ENCODE assay signal across 20 mouse cellular contexts in genomic region chr4:42680374-42681356, GRCm38 (mm10). TPM values are rescaled to one million over a fixed set of nuclear protein-coding genes. Genes with fewer than 3 reads are reported as not detected.
DNase-seq lines count a peak whose midpoint lies in the region; ATAC-seq and TF ChIP-seq lines count a peak whose summit lies in the region.
"Not testable (repeated sequence)": the region's sequence is repeated elsewhere in the genome, so short reads cannot be mapped to it uniquely, and the experiment has no call there.
"Had no signal": no experiment of that assay in that cellular context is flagged by ENCODE, and none has a peak within 500 bp of the region (broad histone marks: within the 10 kb centered on the region; RNA-seq: fewer than 3 reads in every experiment).

No protein-coding gene starts in this region.

- H3K36me3 ChIP-seq in forebrain, embryonic 14.5 days (ENCODE audit: control insufficient read depth, insufficient read depth, low read length); hindbrain, embryonic 13.5 days; hindbrain, postnatal 0 days (ENCODE audit: insufficient read depth, low read length); midbrain, embryonic 12.5 days; midbrain, embryonic 16.5 days (ENCODE audit: control insufficient read depth, insufficient read depth, low read length); neural tube, embryonic 14.5 days (ENCODE audit: control insufficient read depth, insufficient read depth, low read length): not testable (repeated sequence)

- H3K4me2 ChIP-seq in forebrain, embryonic 14.5 days (ENCODE audit: low read length); hindbrain, embryonic 13.5 days; hindbrain, postnatal 0 days (ENCODE audit: low read depth, low read length); midbrain, embryonic 12.5 days (replicated peaks); midbrain, embryonic 16.5 days (ENCODE audit: low read length); neural tube, embryonic 14.5 days (ENCODE audit: low read depth, low read length): not testable (repeated sequence)

- not testable (repeated sequence) for H3K9ac ChIP-seq in forebrain, embryonic 14.5 days (ENCODE audit: low read length); hindbrain, embryonic 13.5 days; hindbrain, postnatal 0 days (replicated peaks; ENCODE audit: low read length); midbrain, embryonic 12.5 days (replicated peaks); midbrain, embryonic 16.5 days (ENCODE audit: low read depth, low read length); neural tube, embryonic 14.5 days (replicated peaks; ENCODE audit: low read depth, low read length)

- not testable (repeated sequence) for H3K27me3 ChIP-seq in forebrain, embryonic 14.5 days (replicated peaks; ENCODE audit: control insufficient read depth, insufficient read depth, low read length); hindbrain, embryonic 13.5 days; hindbrain, postnatal 0 days (ENCODE audit: insufficient read depth, low read length); midbrain, embryonic 12.5 days; midbrain, embryonic 16.5 days (ENCODE audit: control insufficient read depth, insufficient read depth, low read depth, low read length); neural tube, embryonic 14.5 days (ENCODE audit: control insufficient read depth, insufficient read depth, low read length)

- not testable (repeated sequence) for H3K4me1 ChIP-seq in forebrain, embryonic 14.5 days (ENCODE audit: control insufficient read depth, insufficient read depth, low read length); hindbrain, embryonic 13.5 days (replicated peaks); hindbrain, postnatal 0 days (ENCODE audit: insufficient read depth, low read length); midbrain, embryonic 12.5 days; midbrain, embryonic 16.5 days (ENCODE audit: control insufficient read depth, insufficient read depth, low read length); neural tube, embryonic 14.5 days (ENCODE audit: control insufficient read depth, insufficient read depth, low read length)

- not testable (repeated sequence) for TF ChIP-seq CTCF in hindbrain, postnatal 0 days (IDR thresholded peaks at IDR 0.05; ENCODE audit: low read depth)

- ATAC-seq in forebrain, embryonic 14.5 days, result peak; percentile 60
- ATAC-seq in frontal cortex, adult (ENCODE audit: low TSS enrichment), result peak; percentile 38; the same call in 1 of the 2 replicates
- peak; percentile 63; the same call in 1 of the 2 replicates for ATAC-seq in hindbrain, embryonic 13.5 days (ENCODE audit: low FRiP score)
- peak; percentile 53; the same call in 1 of the 2 replicates for ATAC-seq in hindbrain, postnatal 0 days
- peak; percentile 65; the same call in 1 of the 2 replicates for ATAC-seq in midbrain, embryonic 12.5 days (ENCODE audit: low FRiP score, low read depth)
- ATAC-seq in midbrain, embryonic 16.5 days, result peak; percentile 45; the same call in 1 of the 2 replicates
- ATAC-seq in neural tube, embryonic 14.5 days (ENCODE audit: low read depth), result peak; percentile 63; the same call in 1 of the 2 replicates

- H3K4me3 ChIP-seq in forebrain, embryonic 14.5 days (ENCODE audit: low read depth, low read length); hindbrain, embryonic 13.5 days; hindbrain, postnatal 0 days (ENCODE audit: low read length); midbrain, embryonic 12.5 days; midbrain, embryonic 16.5 days (ENCODE audit: low read depth, low read length); neural tube, embryonic 14.5 days (ENCODE audit: low read depth, low read length): not testable (repeated sequence)

- DNase-seq in forebrain, embryonic 14.5 days (ENCODE audit: low spot score); hindbrain, postnatal 0 days (ENCODE audit: low spot score): not testable (repeated sequence)

- WGBS in forebrain, embryonic 14.5 days, result no CpG with 5 or more reads among the region's 32 CpGs
- WGBS in hindbrain, embryonic 13.5 days, result no CpG with 5 or more reads among the region's 32 CpGs
- WGBS in hindbrain, postnatal 0 days, result no CpG with 5 or more reads among the region's 32 CpGs
- no CpG with 5 or more reads among the region's 32 CpGs for WGBS in midbrain, embryonic 12.5 days
- no CpG with 5 or more reads among the region's 32 CpGs for WGBS in midbrain, embryonic 16.5 days
- WGBS in neural tube, embryonic 14.5 days, result no CpG with 5 or more reads among the region's 32 CpGs

- H3K9me3 ChIP-seq in forebrain, embryonic 14.5 days (replicated peaks; ENCODE audit: control insufficient read depth, low read length); hindbrain, embryonic 13.5 days; hindbrain, postnatal 0 days (ENCODE audit: low read length); midbrain, embryonic 12.5 days; midbrain, embryonic 16.5 days (replicated peaks; ENCODE audit: control insufficient read depth, low read length, poor library complexity, severe bottlenecking); neural tube, embryonic 14.5 days (ENCODE audit: control insufficient read depth, low read length): not testable (repeated sequence)

- not testable (repeated sequence) for H3K27ac ChIP-seq in forebrain, embryonic 14.5 days (ENCODE audit: low read depth, low read length); hindbrain, embryonic 13.5 days; hindbrain, postnatal 0 days; midbrain, embryonic 12.5 days (replicated peaks); midbrain, embryonic 16.5 days (ENCODE audit: low read length); neural tube, embryonic 14.5 days (ENCODE audit: low read depth, low read length)

RNA-seq across cellular contexts. Expression of gene Il11ra2, which starts 19.0 kb away (rescaled TPM):
- polyA plus RNA-seq in forebrain, embryonic 14.5 days (2014; fragmentation: Nextera tagmentation; extraction: Ambion mirVana), result not detected in 2 replicates
- polyA plus RNA-seq in hindbrain, embryonic 13.5 days (2015; fragmentation: Nextera tagmentation; extraction: Ambion mirVana), result not detected in 2 replicates
- total RNA-seq in hindbrain, postnatal 0 days (2014; rRNA removed), result not detected in 2 replicates
- not detected in 2 replicates for polyA plus RNA-seq in hindbrain, postnatal 0 days (2015; fragmentation: Nextera tagmentation; extraction: Ambion mirVana)
- polyA plus RNA-seq in midbrain, embryonic 12.5 days (2016; fragmentation: Nextera tagmentation; extraction: Ambion mirVana), result not detected in 2 replicates
- not detected in 2 replicates for polyA plus RNA-seq in midbrain, embryonic 16.5 days (2015; fragmentation: Nextera tagmentation; extraction: Ambion mirVana)
- not detected in 2 replicates for polyA plus RNA-seq in neural tube, embryonic 14.5 days (2014; fragmentation: Nextera tagmentation; extraction: Ambion mirVana)
- total RNA-seq: adrenal gland, adult 2 months; adrenal gland, postnatal 25 days; ES-E14; gastrocnemius, postnatal 10 days; gastrocnemius, postnatal 4 days; heart, postnatal 14 days; hematopoietic stem cell, adult 5-6 weeks had no signal
- polyA plus RNA-seq: embryonic facial prominence, embryonic 13.5 days; heart, embryonic 11.5 days; heart, embryonic 15.5 days; inflammation-experienced regulatory T-cells, adult 6 months had no signal

RNA-seq across cellular contexts. Expression of gene Ccl27b, which starts 25.6 kb away (rescaled TPM):
- not detected in 2 replicates for polyA plus RNA-seq in forebrain, embryonic 14.5 days (2014; fragmentation: Nextera tagmentation; extraction: Ambion mirVana)
- polyA plus RNA-seq in hindbrain, embryonic 13.5 days (2015; fragmentation: Nextera tagmentation; extraction: Ambion mirVana), result not detected in 2 replicates
- total RNA-seq in hindbrain, postnatal 0 days (2014; rRNA removed), result not detected in 2 replicates
- polyA plus RNA-seq in hindbrain, postnatal 0 days (2015; fragmentation: Nextera tagmentation; extraction: Ambion mirVana), result 1.1 TPM in 1 of 2 replicates, not detected in the other
- not detected in 2 replicates for polyA plus RNA-seq in midbrain, embryonic 12.5 days (2016; fragmentation: Nextera tagmentation; extraction: Ambion mirVana)
- polyA plus RNA-seq in midbrain, embryonic 16.5 days (2015; fragmentation: Nextera tagmentation; extraction: Ambion mirVana), result not detected in 2 replicates
- polyA plus RNA-seq in neural tube, embryonic 14.5 days (2014; fragmentation: Nextera tagmentation; extraction: Ambion mirVana), result not detected in 2 replicates
- total RNA-seq: adrenal gland, adult 2 months; ES-E14; gastrocnemius, postnatal 10 days; gastrocnemius, postnatal 4 days; heart, adult 2 months; heart, postnatal 14 days; hematopoietic stem cell, adult 5-6 weeks had no signal
- polyA plus RNA-seq: adrenal gland, adult 2 months; embryonic facial prominence, embryonic 13.5 days; heart, adult 2 months; heart, embryonic 11.5 days; heart, embryonic 15.5 days; inflammation-experienced regulatory T-cells, adult 6 months; intestine, postnatal 0 days had no signal

RNA-seq across cellular contexts. Expression of gene Gm2564, which starts 51.1 kb away (rescaled TPM):
- not detected in 2 replicates for polyA plus RNA-seq in forebrain, embryonic 14.5 days (2014; fragmentation: Nextera tagmentation; extraction: Ambion mirVana)
- polyA plus RNA-seq in hindbrain, embryonic 13.5 days (2015; fragmentation: Nextera tagmentation; extraction: Ambion mirVana), result not detected in 2 replicates
- not detected in 2 replicates for total RNA-seq in hindbrain, postnatal 0 days (2014; rRNA removed)
- polyA plus RNA-seq in hindbrain, postnatal 0 days (2015; fragmentation: Nextera tagmentation; extraction: Ambion mirVana), result 0.68 and 1.0 TPM in 2 replicates
- polyA plus RNA-seq in midbrain, embryonic 12.5 days (2016; fragmentation: Nextera tagmentation; extraction: Ambion mirVana), result not detected in 2 replicates
- polyA plus RNA-seq in midbrain, embryonic 16.5 days (2015; fragmentation: Nextera tagmentation; extraction: Ambion mirVana), result not detected in 2 replicates
- not detected in 2 replicates for polyA plus RNA-seq in neural tube, embryonic 14.5 days (2014; fragmentation: Nextera tagmentation; extraction: Ambion mirVana)
- total RNA-seq: ES-E14; hematopoietic stem cell, adult 5-6 weeks had no signal
- polyA plus RNA-seq: embryonic facial prominence, embryonic 13.5 days; heart, embryonic 15.5 days; inflammation-experienced regulatory T-cells, adult 6 months had no signal

RNA-seq across cellular contexts. Expression of gene 4930578G10Rik, which starts 54.7 kb away (rescaled TPM):
- polyA plus RNA-seq in forebrain, embryonic 14.5 days (2014; fragmentation: Nextera tagmentation; extraction: Ambion mirVana), result 0.51 and 0.52 TPM in 2 replicates
- 0.23 and 0.71 TPM in 2 replicates for polyA plus RNA-seq in hindbrain, embryonic 13.5 days (2015; fragmentation: Nextera tagmentation; extraction: Ambion mirVana)
- not detected in 2 replicates for total RNA-seq in hindbrain, postnatal 0 days (2014; rRNA removed)
- 0.63 and 0.70 TPM in 2 replicates for polyA plus RNA-seq in hindbrain, postnatal 0 days (2015; fragmentation: Nextera tagmentation; extraction: Ambion mirVana)
- 1.8 and 2.4 TPM in 2 replicates for polyA plus RNA-seq in midbrain, embryonic 12.5 days (2016; fragmentation: Nextera tagmentation; extraction: Ambion mirVana)
- 0.70 TPM in 1 of 2 replicates, not detected in the other for polyA plus RNA-seq in midbrain, embryonic 16.5 days (2015; fragmentation: Nextera tagmentation; extraction: Ambion mirVana)
- polyA plus RNA-seq in neural tube, embryonic 14.5 days (2014; fragmentation: Nextera tagmentation; extraction: Ambion mirVana), result 1.4 TPM in 1 of 2 replicates, not detected in the other
- total RNA-seq: adrenal gland, postnatal 25 days; ES-E14; gastrocnemius, postnatal 10 days; gastrocnemius, postnatal 4 days; heart, adult 2 months; heart, postnatal 14 days; hematopoietic stem cell, adult 5-6 weeks had no signal
- polyA plus RNA-seq: heart, adult 2 months; heart, embryonic 11.5 days; heart, embryonic 15.5 days; inflammation-experienced regulatory T-cells, adult 6 months; intestine, postnatal 0 days had no signal
